Mouse (Mus musculus) liver, postnatal 0 days (tissue): ENCODE results near the gene R3hdm2.

ENCODE experiments used
- CTCF ChIP-seq: sonication (generic); IDR thresholded peaks from 2 replicates; pipeline ENCODE4 v1.5.1; 2016; ENCODE audit warnings: antibody characterized with exemption, low read depth
- EP300 ChIP-seq: IDR thresholded peaks from 2 replicates; pipeline ENCODE4 v1.6.1; 2016; ENCODE audit warnings: antibody characterized with exemption, low read depth, mild to moderate bottlenecking

GRCm38 (mm10) chr10:127477301-127477700, 97.2 kb downstream of the R3hdm2 start:
- TF ChIP-seq EP300: no peak
- no peak for TF ChIP-seq CTCF
